Mouse (Mus musculus): Measurements from ENCODE around the gene Spindoc.

GRCm38 (mm10) chr19:7311306-7311705 is 71.5 kb downstream of the Spindoc start:
- TF ChIP-seq CTCF (IDR thresholded peaks at IDR 0.05) = no peak
- no peak for TF ChIP-seq EP300 (IDR thresholded peaks at IDR 0.05)
